ENCODE assay signal across 8 mouse cellular contexts in genomic region chr17:35822564-35822963, GRCm38 (mm10). TPM values are rescaled to one million over a fixed set of nuclear protein-coding genes. Genes with fewer than 3 reads are reported as not detected.
DNase-seq lines count a peak whose midpoint lies in the region; ATAC-seq and TF ChIP-seq lines count a peak whose summit lies in the region.

No protein-coding gene starts in this region.

- H3K27ac ChIP-seq in heart, embryonic 13.5 days (replicated peaks), result peak overlapping the region; percentile 89
- peak overlapping the region; percentile 6; the same call in 1 of the 2 replicates for H3K27ac ChIP-seq in CH12.LX (ENCODE audit: insufficient read depth, low read depth)
- H3K27ac ChIP-seq in forebrain, embryonic 11.5 days (ENCODE audit: low read depth, low read length), result peak overlapping the region; percentile 18; the same call in 1 of the 2 replicates
- H3K27ac ChIP-seq in liver, embryonic 12.5 days, result peak overlapping the region; percentile 97

- H3K4me3 ChIP-seq in heart, embryonic 13.5 days, result peak overlapping the region; percentile 87
- H3K4me3 ChIP-seq in CH12.LX (replicated peaks in 1 of 3; ENCODE audit: low read depth in 2 of 3, low read length in 2 of 3, poor library complexity in 1 of 3), result peak overlapping the region; percentile 61 to 90 (median 69)
- peak overlapping the region; percentile 53 for H3K4me3 ChIP-seq in forebrain, embryonic 11.5 days (ENCODE audit: low read depth, low read length)
- H3K4me3 ChIP-seq in liver, embryonic 12.5 days, result peak overlapping the region; percentile 81

- no peak for TF ChIP-seq POLR2A in CH12.LX (IDR thresholded peaks at IDR 0.05; ENCODE audit: low read depth, low read length)

- no peaks in the 10 kb centered on the region for H3K27me3 ChIP-seq in heart, embryonic 13.5 days (replicated peaks)
- H3K27me3 ChIP-seq in CH12.LX (replicated peaks), result no peaks in the 10 kb centered on the region
- H3K27me3 ChIP-seq in forebrain, embryonic 11.5 days (ENCODE audit: control insufficient read depth, insufficient read depth, low read length), result no peaks in the 10 kb centered on the region
- H3K27me3 ChIP-seq in liver, embryonic 12.5 days (replicated peaks), result no peaks in the 10 kb centered on the region

- H3K36me3 ChIP-seq in heart, embryonic 13.5 days, result peaks cover 31% of the 10 kb centered on the region
- H3K36me3 ChIP-seq in CH12.LX (replicated peaks in 1 of 2; ENCODE audit: control insufficient read depth in 1 of 2, insufficient read depth in 1 of 2, low read length in 1 of 2), result peaks cover 19 to 31% of the 10 kb centered on the region in 2 experiments
- H3K36me3 ChIP-seq in forebrain, embryonic 11.5 days (ENCODE audit: control insufficient read depth, insufficient read depth, low read length), result no peaks in the 10 kb centered on the region; the same call in none of the 2 replicates
- peaks cover 29% of the 10 kb centered on the region for H3K36me3 ChIP-seq in liver, embryonic 12.5 days

- no peak for TF ChIP-seq RAD21 in CH12.LX (IDR thresholded peaks at IDR 0.05; ENCODE audit: low read depth, low read length)

- ATAC-seq in heart, embryonic 13.5 days (ENCODE audit: extremely low read depth, insufficient number of reproducible peaks, low FRiP score, low TSS enrichment), result no peak
- no peak; the same call in none of the 2 replicates for ATAC-seq in forebrain, embryonic 11.5 days (replicated peaks; ENCODE audit: low FRiP score)
- ATAC-seq in liver, embryonic 12.5 days, result peak; percentile 0; the same call in 1 of the 2 replicates
- no peak for ATAC-seq in granulocyte monocyte progenitor cell, adult 5-6 weeks (replicated peaks; ENCODE audit: poor library complexity, severe bottlenecking)

- in situ Hi-C loops in CH12.LX (cut with MboI; ENCODE audit: low pct_ligation_motif_present, low pct_unique_long_range_greater_than_20kb, low sequenced_read_pairs), result no loop called here

- dilution Hi-C loops in CH12.LX (cut with MboI; ENCODE audit: extremely low pct_ligation_motif_present, extremely low pct_unique_long_range_greater_than_20kb, low sequenced_read_pairs), result no loop called here

- TF ChIP-seq EP300 in CH12.LX (IDR thresholded peaks at IDR 0.05; ENCODE audit: low read length), result no peak

- no peak for DNase-seq in heart, adult 9 months (ENCODE audit: low spot score in 2 of 2)
- no peak for DNase-seq in CH12.LX (ENCODE audit: extremely low read depth)
- no peak for DNase-seq in forebrain, embryonic 11.5 days (ENCODE audit: low spot score)
- no peak for DNase-seq in right cerebral cortex, postnatal 10 days (ENCODE audit: low spot score in 2 of 2)
- no peak for DNase-seq in right cerebral cortex, adult 2 months (ENCODE audit: low spot score in 2 of 2)

- peaks cover 28% of the 10 kb centered on the region for H3K4me1 ChIP-seq in heart, embryonic 13.5 days
- H3K4me1 ChIP-seq in CH12.LX (ENCODE audit: control insufficient read depth in 1 of 2, insufficient read depth in 2 of 2), result peaks cover 0 to 17% of the 10 kb centered on the region in 2 experiments; a peak in 2 of 4 replicates
- peaks cover 12% of the 10 kb centered on the region; the same call in 1 of the 2 replicates for H3K4me1 ChIP-seq in forebrain, embryonic 11.5 days (replicated peaks; ENCODE audit: control insufficient read depth, insufficient read depth, low read length)
- H3K4me1 ChIP-seq in liver, embryonic 12.5 days, result peaks cover 70% of the 10 kb centered on the region

- H3K9ac ChIP-seq in heart, embryonic 13.5 days, result peak overlapping the region; percentile 94
- H3K9ac ChIP-seq in CH12.LX (ENCODE audit: insufficient read depth, low read depth), result peak overlapping the region; percentile 90
- H3K9ac ChIP-seq in forebrain, embryonic 11.5 days (ENCODE audit: low read length), result peak overlapping the region; percentile 57
- peak overlapping the region; percentile 85 for H3K9ac ChIP-seq in liver, embryonic 12.5 days

- WGBS in heart, embryonic 13.5 days, result 2% methylated on average over 11 of the region's 11 CpGs
- WGBS in forebrain, embryonic 11.5 days, result 3% methylated on average over 11 of the region's 11 CpGs
- WGBS in liver, embryonic 12.5 days (ENCODE audit: insufficient replicate concordance), result 0% methylated on average over 11 of the region's 11 CpGs

- TF ChIP-seq CTCF in CH12.LX (conservative IDR thresholded peaks at IDR 0.05 in 1 of 2, IDR thresholded peaks at IDR 0.05 in 1 of 2; ENCODE audit: low read depth in 2 of 2, low read length in 2 of 2), result no peak

- peaks cover 5% of the 10 kb centered on the region; the same call in 1 of the 2 replicates for H3K79me2 ChIP-seq in CH12.LX (replicated peaks; ENCODE audit: control insufficient read depth, extremely low read depth, insufficient read depth, poor library complexity, severe bottlenecking)

- peak overlapping the region; percentile 88 for H3K4me2 ChIP-seq in heart, embryonic 13.5 days
- peak overlapping the region; percentile 79 for H3K4me2 ChIP-seq in CH12.LX (ENCODE audit: insufficient read depth, low read depth, poor library complexity, severe bottlenecking)
- peak overlapping the region; percentile 94 for H3K4me2 ChIP-seq in forebrain, embryonic 11.5 days (ENCODE audit: low read depth, low read length, severe bottlenecking)
- H3K4me2 ChIP-seq in liver, embryonic 12.5 days, result peak overlapping the region; percentile 95

- H3K9me3 ChIP-seq in heart, embryonic 13.5 days, result no peaks in the 10 kb centered on the region
- H3K9me3 ChIP-seq in CH12.LX (replicated peaks; ENCODE audit: low read length), result no peaks in the 10 kb centered on the region
- H3K9me3 ChIP-seq in forebrain, embryonic 11.5 days (ENCODE audit: control insufficient read depth, low read length), result no peaks in the 10 kb centered on the region
- no peaks in the 10 kb centered on the region for H3K9me3 ChIP-seq in liver, embryonic 12.5 days (replicated peaks)

TF ChIP-seq in CH12.LX, 34 proteins besides CTCF, POLR2A, EP300 and RAD21 (continues in another document):
- TF ChIP-seq MAX (IDR thresholded peaks at IDR 0.05; ENCODE audit: low read length) (no peak), E2F4 (IDR thresholded peaks at IDR 0.05; ENCODE audit: insufficient replicate concordance, low read depth, low read length) (no peak), GABPA (IDR thresholded peaks at IDR 0.05; ENCODE audit: insufficient replicate concordance, low read depth, low read length) (no peak), PAX5 (IDR thresholded peaks at IDR 0.05; ENCODE audit: low read length) (no peak), TCF12 (IDR thresholded peaks at IDR 0.05; ENCODE audit: low read depth, low read length) (no peak)

RNA-seq across cellular contexts. Expression of gene Flot1, which starts 0.5 kb away (rescaled TPM):
- polyA plus RNA-seq in heart, embryonic 13.5 days (2015; fragmentation: Nextera tagmentation; extraction: Ambion mirVana), result 81.1 and 99.0 TPM in 2 replicates
- total RNA-seq in CH12.LX (2012; rRNA removed) (14.2 and 21.6 TPM in 2 replicates), CH12.LX (2014; rRNA removed) (12.8 and 16.3 TPM in 2 replicates)
- polyA plus RNA-seq in CH12.LX (2012; ENCODE audit: insufficient read length, low read depth), result 17.6 and 18.9 TPM in 2 replicates
- 48.5 and 49.5 TPM in 2 replicates for polyA plus RNA-seq in forebrain, embryonic 11.5 days (2014; fragmentation: Nextera tagmentation; extraction: Ambion mirVana)
- polyA plus RNA-seq in liver, embryonic 12.5 days (2016; fragmentation: Nextera tagmentation; extraction: Ambion mirVana), result 38.0 and 43.1 TPM in 2 replicates
- 66.8 and 109 TPM in 2 replicates for total RNA-seq in granulocyte monocyte progenitor cell, adult 5-6 weeks (2014; fragmentation: Nextera tagmentation)
- 58.3 and 63.6 TPM in 2 replicates for total RNA-seq in granulocyte monocyte progenitor cell, adult 5-6 weeks (2017)

RNA-seq across cellular contexts. Expression of gene Ier3, which starts 1.1 kb away (rescaled TPM):
- 41.7 and 49.9 TPM in 2 replicates for polyA plus RNA-seq in heart, embryonic 13.5 days (2015; fragmentation: Nextera tagmentation; extraction: Ambion mirVana)
- total RNA-seq in CH12.LX (2012; rRNA removed) (16.5 and 27.2 TPM in 2 replicates), CH12.LX (2014; rRNA removed) (13.9 and 15.0 TPM in 2 replicates)
- polyA plus RNA-seq in CH12.LX (2012; ENCODE audit: insufficient read length, low read depth), result 12.4 and 12.6 TPM in 2 replicates
- 2.4 and 3.5 TPM in 2 replicates for polyA plus RNA-seq in forebrain, embryonic 11.5 days (2014; fragmentation: Nextera tagmentation; extraction: Ambion mirVana)
- 16.8 and 19.9 TPM in 2 replicates for polyA plus RNA-seq in liver, embryonic 12.5 days (2016; fragmentation: Nextera tagmentation; extraction: Ambion mirVana)
- 4.6 and 18.1 TPM in 2 replicates for total RNA-seq in granulocyte monocyte progenitor cell, adult 5-6 weeks (2014; fragmentation: Nextera tagmentation)
- total RNA-seq in granulocyte monocyte progenitor cell, adult 5-6 weeks (2017), result 44.3 and 53.7 TPM in 2 replicates

RNA-seq across cellular contexts. Expression of gene Tubb5, which starts 15.5 kb away (rescaled TPM):
- 741 and 743 TPM in 2 replicates for polyA plus RNA-seq in heart, embryonic 13.5 days (2015; fragmentation: Nextera tagmentation; extraction: Ambion mirVana)
- total RNA-seq in CH12.LX (2012; rRNA removed) (1,014 and 1,058 TPM in 2 replicates), CH12.LX (2014; rRNA removed) (1,031 and 1,121 TPM in 2 replicates)
- polyA plus RNA-seq in CH12.LX (2012; ENCODE audit: insufficient read length, low read depth), result 962 and 1,053 TPM in 2 replicates
- 1,583 and 1,671 TPM in 2 replicates for polyA plus RNA-seq in forebrain, embryonic 11.5 days (2014; fragmentation: Nextera tagmentation; extraction: Ambion mirVana)
- polyA plus RNA-seq in liver, embryonic 12.5 days (2016; fragmentation: Nextera tagmentation; extraction: Ambion mirVana), result 577 and 600 TPM in 2 replicates
- 640 and 699 TPM in 2 replicates for total RNA-seq in granulocyte monocyte progenitor cell, adult 5-6 weeks (2014; fragmentation: Nextera tagmentation)
- 874 and 1,022 TPM in 2 replicates for total RNA-seq in granulocyte monocyte progenitor cell, adult 5-6 weeks (2017)

RNA-seq across cellular contexts. Expression of gene Mdc1, which starts 18.8 kb away (rescaled TPM):
- polyA plus RNA-seq in heart, embryonic 13.5 days (2015; fragmentation: Nextera tagmentation; extraction: Ambion mirVana), result 17.7 and 18.4 TPM in 2 replicates
- total RNA-seq in CH12.LX (2012; rRNA removed) (8.2 and 8.5 TPM in 2 replicates), CH12.LX (2014; rRNA removed) (2.4 and 3.3 TPM in 2 replicates)
- 14.4 and 15.7 TPM in 2 replicates for polyA plus RNA-seq in CH12.LX (2012; ENCODE audit: insufficient read length, low read depth)
- polyA plus RNA-seq in forebrain, embryonic 11.5 days (2014; fragmentation: Nextera tagmentation; extraction: Ambion mirVana), result 27.2 and 29.2 TPM in 2 replicates
- polyA plus RNA-seq in liver, embryonic 12.5 days (2016; fragmentation: Nextera tagmentation; extraction: Ambion mirVana), result 14.2 and 15.0 TPM in 2 replicates
- total RNA-seq in granulocyte monocyte progenitor cell, adult 5-6 weeks (2014; fragmentation: Nextera tagmentation), result 103 and 159 TPM in 2 replicates
- 23.7 and 28.6 TPM in 2 replicates for total RNA-seq in granulocyte monocyte progenitor cell, adult 5-6 weeks (2017)

RNA-seq across cellular contexts. Expression of gene Nrm, which starts 38.6 kb away (rescaled TPM):
- 43.5 and 50.5 TPM in 2 replicates for polyA plus RNA-seq in heart, embryonic 13.5 days (2015; fragmentation: Nextera tagmentation; extraction: Ambion mirVana)
- 12.5 and 16.7 TPM in 2 replicates for total RNA-seq in CH12.LX (2012; rRNA removed)
- total RNA-seq in CH12.LX (2014; rRNA removed), result 10.0 and 12.1 TPM in 2 replicates
- polyA plus RNA-seq in CH12.LX (2012; ENCODE audit: insufficient read length, low read depth), result 14.0 and 15.4 TPM in 2 replicates
- polyA plus RNA-seq in forebrain, embryonic 11.5 days (2014; fragmentation: Nextera tagmentation; extraction: Ambion mirVana), result 65.7 and 68.8 TPM in 2 replicates
- 29.5 and 29.8 TPM in 2 replicates for polyA plus RNA-seq in liver, embryonic 12.5 days (2016; fragmentation: Nextera tagmentation; extraction: Ambion mirVana)
- 66.8 and 88.9 TPM in 2 replicates for total RNA-seq in granulocyte monocyte progenitor cell, adult 5-6 weeks (2014; fragmentation: Nextera tagmentation)
- total RNA-seq in granulocyte monocyte progenitor cell, adult 5-6 weeks (2017), result 41.5 and 46.0 TPM in 2 replicates

Comparison
In these comparisons a context has a peak if more than half of its experiments do, and no peak if none do; other contexts are left out.
1. H3K27ac ChIP-seq: peak in every context shown above with its lines; median percentile 97 in liver, embryonic 12.5 days; 89 in heart, embryonic 13.5 days; 18 in forebrain, embryonic 11.5 days; 6 in CH12.LX.